Mouse (Mus musculus): ENCODE results near the gene Akap1.

Akap1 gene

DNA sequence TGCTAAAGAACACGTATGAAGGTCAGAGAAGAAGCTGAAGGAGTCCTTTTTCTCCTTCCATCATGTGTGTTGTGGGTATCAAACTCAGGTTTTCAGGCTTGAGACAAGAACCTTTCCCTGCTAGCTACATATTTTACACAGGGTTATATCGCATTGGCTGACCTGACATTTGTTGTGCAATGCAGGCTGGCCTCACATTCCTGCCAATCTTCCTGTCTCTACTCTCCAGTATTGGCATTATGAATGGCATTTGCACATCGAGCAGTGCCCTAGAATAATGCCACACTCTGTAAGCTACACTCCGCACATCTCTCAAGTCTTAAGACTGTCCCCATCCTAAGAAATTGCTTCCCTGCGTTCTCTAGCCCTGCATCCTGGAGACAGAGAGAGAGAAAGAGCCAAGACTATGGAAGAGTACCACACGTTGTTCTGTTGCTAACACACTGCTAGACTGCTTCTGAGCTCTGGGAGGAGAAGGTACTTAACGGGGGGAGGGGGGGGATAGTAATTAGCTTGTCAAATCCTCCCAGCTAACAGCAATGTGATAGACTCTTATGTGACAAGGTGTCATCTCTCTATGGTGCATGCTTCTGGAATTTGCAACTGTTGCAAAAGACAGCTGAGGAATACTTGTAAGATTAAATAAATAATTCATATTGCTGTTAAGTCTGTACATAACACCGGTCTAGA, 20.1 kb upstream of the Akap1 start:
- DNase-seq (ENCODE audit: extremely low read depth, insufficient read length, low spot score) = no peak

- DNase-seq (ENCODE audit: extremely low read depth, insufficient read length, low spot score) = no peak
Measured at GRCm38 (mm10) chr11:88878011-88878410, 13.6 kb upstream of the Akap1 start.

- no peak for DNase-seq (ENCODE audit: extremely low read depth, insufficient read length, low spot score)
Measured at GRCm38 (mm10) chr11:88873667-88874030, 9.3 kb upstream of the Akap1 start.

DNA sequence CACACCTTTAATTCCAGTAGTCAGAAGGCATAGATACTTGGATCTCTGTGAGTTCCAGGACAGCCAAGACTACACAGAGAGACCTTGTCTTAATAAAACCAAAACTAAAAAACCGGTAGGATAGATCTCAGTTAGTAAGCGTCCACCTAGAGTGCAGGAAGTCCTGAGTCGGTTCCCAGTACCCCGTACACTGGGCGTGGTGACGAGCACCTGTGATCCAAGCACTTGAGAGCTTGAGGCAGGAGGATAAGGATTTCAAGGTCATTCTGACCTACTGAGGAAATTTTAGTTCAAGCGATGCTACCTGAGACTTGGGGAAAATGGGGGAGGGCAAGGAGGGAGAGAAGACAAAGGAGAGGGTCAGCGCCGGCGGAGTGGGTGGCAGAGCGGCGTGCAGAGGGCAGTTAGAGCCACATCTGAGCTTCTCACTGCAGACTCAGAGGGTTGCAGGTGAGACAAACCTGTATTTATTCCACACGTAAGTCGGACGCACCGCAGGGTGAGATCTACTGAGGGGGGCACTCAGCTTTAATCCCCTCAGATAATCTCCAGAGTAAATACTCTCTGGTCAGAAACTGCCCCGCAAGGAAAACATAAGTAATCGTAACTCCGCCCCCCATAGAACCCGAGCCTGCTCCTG, 8.8 kb upstream of the Akap1 start:
- no peak for DNase-seq (ENCODE audit: extremely low read depth, insufficient read length, low spot score)

DNA sequence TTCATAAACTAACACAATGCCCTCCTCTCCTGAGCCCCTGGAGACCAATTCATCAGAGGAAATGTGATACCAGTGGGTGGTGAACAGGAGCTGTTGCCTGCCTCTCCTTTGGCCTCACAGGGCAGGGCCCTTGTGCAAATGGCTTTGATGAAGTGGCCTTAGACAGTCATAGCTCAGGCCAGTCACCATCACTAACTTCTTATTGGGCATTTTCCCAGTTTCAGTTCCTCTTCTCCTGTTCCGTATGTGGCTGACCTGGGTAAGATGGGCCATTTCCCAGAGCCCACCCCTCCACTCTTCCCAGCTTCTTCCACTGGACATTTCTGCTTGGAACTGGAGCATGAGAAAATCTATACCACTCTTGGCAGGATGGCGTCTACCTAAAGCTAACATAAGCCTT, 5.1 kb upstream of the Akap1 start:
- no peak for DNase-seq (ENCODE audit: extremely low read depth, insufficient read length, low spot score)

DNA sequence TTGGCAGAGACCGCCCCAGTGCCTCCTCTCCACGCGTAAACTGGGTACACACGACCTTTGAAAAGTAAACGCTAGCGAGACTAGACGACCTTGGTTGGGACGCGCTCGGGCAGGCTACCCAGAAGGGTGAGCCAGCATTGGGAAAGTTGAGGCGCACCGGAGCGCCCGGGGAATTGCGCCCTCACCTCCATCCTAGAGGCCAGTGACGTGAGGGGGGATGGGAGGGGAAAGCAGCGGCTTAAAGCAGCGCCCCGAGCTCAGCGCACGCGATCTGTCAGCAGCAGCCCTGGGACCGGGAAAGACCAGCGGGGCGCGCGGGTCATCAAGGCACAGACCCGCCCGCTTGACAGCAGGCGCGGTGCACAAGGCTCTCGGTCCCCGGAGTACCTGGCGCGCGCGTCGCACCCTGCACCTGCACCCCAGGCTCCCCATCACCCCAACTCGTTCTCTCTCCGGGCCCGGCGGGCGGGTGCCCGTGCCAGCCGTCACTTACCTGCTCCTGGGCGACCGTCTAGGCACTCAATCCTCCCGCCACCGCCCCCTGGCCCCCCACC, 405 bp downstream of the Akap1 start:
- DNase-seq (ENCODE audit: extremely low read depth, insufficient read length, low spot score) = no peak

- peak; percentile 28 for DNase-seq (ENCODE audit: extremely low read depth, insufficient read length, low spot score)
Measured at GRCm38 (mm10) chr11:88863071-88863903, 1.1 kb downstream of the Akap1 start.

- DNase-seq (ENCODE audit: extremely low read depth, insufficient read length, low spot score) = no peak
Measured at GRCm38 (mm10) chr11:88862355-88862754, 2.0 kb downstream of the Akap1 start.

- no peak for DNase-seq (ENCODE audit: extremely low read depth, insufficient read length, low spot score)
Measured at GRCm38 (mm10) chr11:88861060-88861459, 3.3 kb downstream of the Akap1 start.

- no peak for DNase-seq (ENCODE audit: extremely low read depth, insufficient read length, low spot score)
Measured at GRCm38 (mm10) chr11:88860641-88861040, 3.7 kb downstream of the Akap1 start.

DNA sequence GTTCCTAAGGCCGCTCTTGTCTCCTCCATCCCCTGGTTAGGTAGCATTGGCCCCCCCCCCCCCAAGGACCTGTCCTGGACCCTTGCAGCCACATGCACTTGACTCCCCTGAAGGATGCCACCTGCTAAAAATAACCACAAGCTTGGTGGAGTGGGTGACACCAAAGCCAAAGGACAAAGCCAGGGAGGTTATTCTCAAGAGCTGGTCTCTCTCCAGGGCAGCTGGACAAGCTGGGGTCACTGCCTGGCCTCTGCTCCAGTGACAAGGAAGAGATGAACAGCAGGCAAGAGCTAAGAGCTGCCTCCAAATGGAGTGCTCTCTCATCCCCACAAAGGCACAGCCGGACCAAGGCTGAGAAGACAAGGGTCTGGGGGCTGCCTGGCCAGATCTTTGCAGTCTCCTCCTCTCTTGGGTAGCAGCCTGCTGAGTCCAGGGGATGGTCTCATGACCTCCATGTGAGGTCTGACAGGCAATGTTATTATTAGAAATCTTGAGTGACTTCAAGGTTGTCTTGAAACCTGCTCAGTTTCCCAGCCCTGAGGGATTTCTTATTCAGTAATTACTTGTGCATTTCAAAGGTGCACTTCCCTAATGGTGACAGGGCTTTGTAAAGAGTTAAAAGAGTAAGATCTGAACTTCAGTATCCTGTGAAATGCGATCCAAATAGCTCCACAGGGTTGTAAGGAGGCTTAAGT, 6.9 kb downstream of the Akap1 start:
- DNase-seq (ENCODE audit: extremely low read depth, insufficient read length, low spot score) = no peak

- DNase-seq (ENCODE audit: extremely low read depth, insufficient read length, low spot score) = no peak
Measured at GRCm38 (mm10) chr11:88856383-88856782, 8.0 kb downstream of the Akap1 start.

GRCm38 (mm10) chr11:88855795-88856194, 8.6 kb downstream of the Akap1 start:
- DNase-seq (ENCODE audit: extremely low read depth, insufficient read length, low spot score) = no peak

DNA sequence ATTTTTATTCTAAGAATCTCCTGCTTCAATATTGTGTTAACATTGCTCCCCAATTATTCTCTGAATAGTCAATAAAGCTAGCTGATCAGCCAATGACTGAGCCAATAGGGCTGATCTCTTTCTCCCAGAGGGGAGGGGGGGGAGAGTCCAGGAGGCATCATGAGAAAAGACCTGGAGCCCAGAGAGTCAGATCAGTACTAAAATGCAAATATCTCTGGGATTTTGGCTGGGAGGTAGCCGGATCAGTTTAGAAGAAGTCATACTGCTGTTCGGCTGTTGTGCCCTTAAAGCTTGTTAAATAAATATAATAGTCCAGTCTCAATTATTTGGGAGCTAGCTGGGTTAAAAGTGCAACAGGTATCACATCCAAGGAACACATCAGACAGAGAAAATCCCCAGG, 10.8 kb downstream of the Akap1 start:
- no peak for DNase-seq (ENCODE audit: extremely low read depth, insufficient read length, low spot score)

- DNase-seq (ENCODE audit: extremely low read depth, insufficient read length, low spot score) = no peak
Measured at GRCm38 (mm10) chr11:88852806-88853205, 11.6 kb downstream of the Akap1 start.

GRCm38 (mm10) chr11:88851049-88851825, 13.1 kb downstream of the Akap1 start:
- peak; percentile 64 for DNase-seq (ENCODE audit: extremely low read depth, insufficient read length, low spot score)

DNA sequence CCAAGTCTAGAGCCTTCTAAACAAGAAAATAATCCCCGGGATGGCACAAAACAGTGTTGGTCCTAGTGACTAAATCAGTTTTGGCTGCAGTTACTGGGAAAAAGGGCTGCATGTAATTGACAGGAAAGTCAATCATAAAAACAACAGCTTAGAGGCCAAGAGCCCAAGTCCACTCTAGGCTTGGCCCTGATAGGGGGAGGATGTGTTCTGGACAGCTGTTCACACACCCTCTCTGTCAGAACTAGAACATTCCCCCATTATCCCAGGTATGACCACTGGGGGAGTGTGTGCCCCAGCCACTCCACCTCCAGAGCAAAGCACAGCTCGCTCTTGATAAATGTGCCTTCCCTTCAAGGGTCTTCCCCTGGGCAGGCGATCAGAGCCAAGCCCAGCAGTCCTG, 14.7 kb downstream of the Akap1 start:
- DNase-seq (ENCODE audit: extremely low read depth, insufficient read length, low spot score) = no peak

DNA sequence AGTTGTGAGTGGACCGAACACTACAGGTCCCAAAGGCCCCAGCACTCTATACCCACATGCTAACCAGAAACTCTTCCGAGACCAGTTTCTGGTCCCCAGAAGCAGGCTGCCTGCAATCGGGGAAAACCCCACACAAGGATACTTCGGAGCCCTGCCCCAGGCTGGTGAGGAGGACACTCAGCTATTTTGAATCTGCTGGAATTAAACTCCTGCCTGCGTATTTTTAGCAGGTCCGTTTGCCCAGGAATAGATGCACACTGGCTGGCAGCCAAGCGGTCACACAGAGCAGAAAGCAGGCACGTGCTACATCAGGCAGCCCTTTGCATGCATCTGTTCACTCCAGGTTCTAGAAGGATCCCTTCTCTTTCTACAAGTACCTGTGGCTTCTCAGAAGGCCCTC, 15.1 kb downstream of the Akap1 start:
- DNase-seq (ENCODE audit: extremely low read depth, insufficient read length, low spot score) = no peak

DNA sequence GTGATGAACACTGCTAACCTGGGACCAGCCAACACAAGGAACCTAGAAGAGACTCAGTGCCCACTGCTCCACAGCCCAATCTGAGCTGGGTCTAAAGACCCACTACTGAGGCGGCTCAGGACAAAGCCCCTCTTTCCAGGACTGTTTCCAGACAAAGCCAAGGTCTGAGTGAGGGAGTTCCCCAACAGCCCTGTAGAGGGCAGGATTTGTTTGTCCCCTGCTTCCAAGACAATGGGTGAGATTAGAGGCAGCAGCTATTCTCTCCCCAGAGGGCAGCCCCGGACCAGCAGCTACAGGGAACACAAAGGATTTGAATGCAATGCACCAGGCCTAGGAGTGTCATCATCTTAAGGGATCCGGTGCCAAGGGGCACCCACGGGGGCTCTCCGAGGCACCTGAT, 15.8 kb downstream of the Akap1 start:
- DNase-seq (ENCODE audit: extremely low read depth, insufficient read length, low spot score) = no peak

All from 3134 (cell line).